Mouse (Mus musculus) embryonic fibroblast, embryonic 13.5 days (primary cell): ENCODE results near the gene Chst12. TPM values are rescaled to one million over a fixed set of nuclear protein-coding genes. Genes with fewer than 3 reads are reported as not detected.

Experiments used
- H3K27ac ChIP-seq: 2 replicates; pipeline ENCODE4 v1.5.1; 2012; ENCODE audit warnings: low read length, control low read depth, inconsistent platforms; ENCODE audit not compliant: insufficient read depth
- H3K4me1 ChIP-seq: 2 replicates; pipeline ENCODE4 v1.6.1; 2011; ENCODE audit warnings: low read length; ENCODE audit not compliant: control insufficient read depth, insufficient read depth
- H3K4me3 ChIP-seq: 2 replicates; pipeline ENCODE4 v1.5.1; 2011; ENCODE audit warnings: mild to moderate bottlenecking, control low read depth, low read length; ENCODE audit not compliant: insufficient read depth
- CTCF ChIP-seq: IDR thresholded peaks from 2 replicates; pipeline ENCODE4 v1.5.1; 2011; ENCODE audit warnings: mild to moderate bottlenecking, control low read depth, low read length, moderate library complexity, borderline replicate concordance; ENCODE audit not compliant: insufficient read depth
- POLR2A ChIP-seq: IDR thresholded peaks from 2 replicates; pipeline ENCODE4 v1.6.1; 2011; ENCODE audit warnings: low read depth, mild to moderate bottlenecking, control low read depth, low read length, moderate library complexity
- polyA plus RNA-seq: library from polyadenylated mRNA; stranded (reverse); fragments of >200 nt; gene quantifications from 2 replicates; pipeline ENCODE4 v1.2.4, GENCODE M21; 2011; ENCODE audit warnings: low read depth; ENCODE audit not compliant: missing spikeins, insufficient read length

The Chst12 gene
- polyA plus RNA-seq, 1 experiment = 31.6 TPM

DNA sequence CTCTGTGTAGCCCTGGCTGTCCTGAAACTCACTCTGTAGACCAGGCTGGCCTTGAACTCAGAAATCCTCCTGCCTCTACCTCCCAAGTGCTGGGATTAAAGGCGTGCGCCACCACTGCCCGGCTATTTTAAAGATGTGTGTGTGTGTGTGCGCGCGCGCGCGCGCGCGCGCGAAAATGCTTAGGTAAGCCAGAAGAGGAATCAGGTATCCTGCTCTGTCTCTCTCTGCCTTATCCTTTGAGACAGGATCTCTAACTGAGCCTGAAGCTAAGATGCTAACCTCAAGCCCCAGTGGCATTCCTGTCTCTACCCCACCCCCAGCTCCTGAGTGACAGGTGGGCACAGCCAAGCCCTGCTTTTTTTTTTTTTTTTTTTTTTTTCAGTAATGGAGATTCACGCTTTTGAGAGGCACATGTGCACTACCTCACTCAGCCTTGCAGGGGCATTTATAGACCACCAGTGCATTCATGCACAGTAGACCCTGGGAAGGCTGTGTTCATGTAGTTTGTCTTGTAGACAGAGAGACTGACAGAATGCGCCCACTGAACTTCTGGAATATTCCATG lies 63.8 kb downstream of the Chst12 start:
- no peaks in the 10 kb centered on the region for H3K4me1 ChIP-seq
- no peak for TF ChIP-seq CTCF

GRCm38 (mm10) chr5:140570223-140570870 lies 65.0 kb downstream of the Chst12 start:
- no peak for TF ChIP-seq CTCF
- no peaks in the 10 kb centered on the region for H3K4me1 ChIP-seq
- H3K27ac ChIP-seq = no peak overlapping the region
- H3K4me3 ChIP-seq = no peak overlapping the region

More for the DNA sequence above, 63.8 kb downstream of the Chst12 start:
- no peak overlapping the region for H3K27ac ChIP-seq
- H3K4me3 ChIP-seq = no peak overlapping the region

GRCm38 (mm10) chr5:140571201-140571600 lies 65.9 kb downstream of the Chst12 start:
- no peak overlapping the region for H3K4me3 ChIP-seq
- no peaks in the 10 kb centered on the region for H3K4me1 ChIP-seq
- H3K27ac ChIP-seq = no peak overlapping the region
- TF ChIP-seq CTCF (no peak), POLR2A (no peak)

GRCm38 (mm10) chr5:140571673-140572072 lies 66.3 kb downstream of the Chst12 start:
- Histone ChIP-seq H3K4me1 (no peaks in the 10 kb centered on the region), H3K27ac (no peak overlapping the region), H3K4me3 (no peak overlapping the region)
- TF ChIP-seq POLR2A (no peak), CTCF (no peak)

- Histone ChIP-seq H3K4me1 (no peaks in the 10 kb centered on the region), H3K4me3 (no peak overlapping the region), H3K27ac (no peak overlapping the region)
- TF ChIP-seq POLR2A = no peak
- no peak for TF ChIP-seq CTCF
These were observed 67.3 kb downstream of the Chst12 start for GRCm38 (mm10) chr5:140572611-140573010.

Other genes starting within 250 kb of the Chst12 start
- gene Mad1l1, start 184.0 kb upstream of the Chst12 start, polyA plus RNA-seq = 21.3 and 22.6 TPM in 2 replicates
- 13.2 and 13.8 TPM in 2 replicates for gene Nudt1, start 183.9 kb upstream of the Chst12 start, polyA plus RNA-seq
- 5.1 and 8.3 TPM in 2 replicates for gene Mrm2, start 173.7 kb upstream of the Chst12 start, polyA plus RNA-seq
- gene Snx8, start 116.3 kb upstream of the Chst12 start, polyA plus RNA-seq = 15.2 and 16.4 TPM in 2 replicates
- gene Eif3b, start 86.2 kb upstream of the Chst12 start, polyA plus RNA-seq = 149 and 201 TPM in 2 replicates
- gene Gm4869, start 59.9 kb upstream of the Chst12 start, polyA plus RNA-seq = not detected in 2 replicates
- not detected in 2 replicates for gene Grifin, start 59.5 kb downstream of the Chst12 start, polyA plus RNA-seq
- 7.1 and 8.2 TPM in 2 replicates for gene Lfng, start 101.8 kb downstream of the Chst12 start, polyA plus RNA-seq
- gene Ttyh3, start 143.5 kb downstream of the Chst12 start, polyA plus RNA-seq = 79.6 and 95.0 TPM in 2 replicates
- gene Iqce, start 196.8 kb downstream of the Chst12 start, polyA plus RNA-seq = 25.5 and 27.9 TPM in 2 replicates
- 10.2 and 12.4 TPM in 2 replicates for gene Brat1, start 199.5 kb downstream of the Chst12 start, polyA plus RNA-seq
- 0.44 and 0.65 TPM in 2 replicates for gene Amz1, start 218.6 kb downstream of the Chst12 start, polyA plus RNA-seq